Mouse (Mus musculus) adrenal gland, postnatal 10 days (tissue): ENCODE results near the gene Gm28038. TPM values are rescaled to one million over a fixed set of nuclear protein-coding genes. Genes with fewer than 3 reads are reported as not detected.

ENCODE experiments used
- DNase-seq: peaks from one replicate; pipeline ENCODE4 v3.0.0; 2021; ENCODE audit warnings: mixed read lengths
- total RNA-seq, 2 experiments: library from RNA; stranded (reverse); gene quantifications; 2 replicates each; pipeline ENCODE4 v1.2.3; 2021

Gene Gm28038
- total RNA-seq, 2 experiments from 2014 or later = not detected

DNA sequence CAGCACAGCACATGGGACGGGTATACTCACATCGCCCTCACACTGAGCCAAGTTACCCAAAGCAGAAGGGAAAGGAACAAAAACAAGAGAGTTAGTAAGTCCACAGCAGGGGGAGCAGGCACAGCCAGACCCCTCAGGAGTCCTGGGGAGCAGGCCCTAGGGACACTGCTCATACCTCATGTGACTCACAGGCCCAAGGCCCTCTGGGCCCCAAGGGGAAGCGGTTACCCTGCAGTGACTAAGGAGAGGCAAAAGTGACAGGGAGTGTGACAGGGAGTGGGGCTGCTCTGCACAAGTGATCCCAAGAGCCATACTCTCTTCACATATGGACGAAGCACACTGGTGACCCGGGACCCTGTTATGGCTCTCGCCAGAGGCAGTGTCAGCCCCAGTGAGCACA is 68.4 kb downstream of the Gm28038 start:
- DNase-seq = peak; percentile 56

Other genes with a start within 250 kb of the Gm28038 start
- 10 to 100 TPM; 20.1 to 24.4 TPM for gene Wdr34, start 232.2 kb upstream of the Gm28038 start, total RNA-seq
- 100 to 1,000 TPM; 216 to 221 TPM for gene Set, start 223.7 kb upstream of the Gm28038 start, total RNA-seq
- gene Pkn3, start 203.4 kb upstream of the Gm28038 start, total RNA-seq = 10 to 100 TPM in 1 of 2 experiments, 1 to 10 TPM in 1; 6.3 to 10.1 TPM
- 10 to 100 TPM; 14.9 to 19.0 TPM for gene Zdhhc12, start 187.4 kb upstream of the Gm28038 start, total RNA-seq
- gene Zer1, start 156.5 kb upstream of the Gm28038 start, total RNA-seq = 10 to 100 TPM; 29.9 to 45.4 TPM
- 10 to 100 TPM; 47.2 to 64.0 TPM for gene Tbc1d13, start 147.3 kb upstream of the Gm28038 start, total RNA-seq
- 10 to 100 TPM; 55.6 to 58.2 TPM for gene Endog, start 109.5 kb upstream of the Gm28038 start, total RNA-seq
- 10 to 100 TPM; 18.1 TPM for gene Spout1, start 102.6 kb upstream of the Gm28038 start, total RNA-seq
- gene Kyat1, start 75.2 kb upstream of the Gm28038 start, total RNA-seq = 10 to 100 TPM; 27.4 to 27.9 TPM
- gene Lrrc8a, start 43.3 kb upstream of the Gm28038 start, total RNA-seq = 10 to 100 TPM; 43.5 to 53.2 TPM
- gene Gm28035, start 40.5 kb upstream of the Gm28038 start, total RNA-seq = 1 to 10 TPM; 1.9 to 2.0 TPM
- 10 to 100 TPM; 23.7 to 24.1 TPM for gene Phyhd1, start 14.8 kb upstream of the Gm28038 start, total RNA-seq
- gene Dolk, start 5.3 kb downstream of the Gm28038 start, total RNA-seq = 10 to 100 TPM; 43.4 to 46.2 TPM
- 10 to 100 TPM; 37.9 to 45.3 TPM for gene Nup188, start 5.4 kb downstream of the Gm28038 start, total RNA-seq
- gene Sh3glb2, start 78.3 kb downstream of the Gm28038 start, total RNA-seq = 10 to 100 TPM; 70.9 to 89.7 TPM
- 100 to 1,000 TPM in 1 of 2 experiments, 10 to 100 TPM in 1; 97.5 to 111 TPM for gene Miga2, start 83.2 kb downstream of the Gm28038 start, total RNA-seq
- gene Dolpp1, start 111.2 kb downstream of the Gm28038 start, total RNA-seq = 10 to 100 TPM; 14.5 to 23.6 TPM
- gene Crat, start 134.8 kb downstream of the Gm28038 start, total RNA-seq = 100 to 1,000 TPM; 317 to 355 TPM
- gene Ptpa, start 135.0 kb downstream of the Gm28038 start, total RNA-seq = 100 to 1,000 TPM; 152 to 170 TPM
- gene Ier5l, start 193.2 kb downstream of the Gm28038 start, total RNA-seq = 1 to 10 TPM; 5.9 to 8.4 TPM